Mouse (Mus musculus): ENCODE measurements around the gene Slc9c1.

DNA sequence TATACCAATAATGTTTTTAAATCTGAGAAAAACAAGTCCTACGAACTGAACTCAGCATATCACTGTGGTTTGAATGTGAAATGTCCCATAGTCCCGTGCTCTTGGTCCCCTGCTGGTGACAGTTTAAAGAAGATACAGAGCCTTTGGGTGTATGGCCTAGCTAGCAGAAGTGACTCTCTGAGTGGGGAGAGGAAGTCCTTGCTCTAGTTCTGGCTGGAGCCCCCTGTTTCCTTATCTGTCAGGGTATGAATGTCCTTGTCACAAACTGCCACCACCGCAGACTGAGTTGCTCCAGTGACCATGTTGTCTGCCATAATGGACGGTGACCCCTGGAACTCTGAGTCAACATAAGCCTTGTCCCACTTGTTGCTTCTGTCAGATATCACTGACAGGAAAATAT, 88.1 kb downstream of the Slc9c1 start:
- TF ChIP-seq CTCF (IDR thresholded peaks at IDR 0.05; ENCODE audit: control insufficient read depth, insufficient read depth, low read length) (no peak), POLR2A (IDR thresholded peaks at IDR 0.05; ENCODE audit: borderline replicate concordance, control insufficient read depth, low read depth, low read length) (no peak)

All from bone marrow, adult 2 months (tissue).